Mouse (Mus musculus) forebrain, embryonic 12.5 days (tissue): Measurements from ENCODE around the gene Speer4b. TPM values are rescaled to one million over a fixed set of nuclear protein-coding genes. Genes with fewer than 3 reads are reported as not detected.
"Not testable (repeated sequence)": the region's sequence is repeated elsewhere in the genome, so short reads cannot be mapped to it uniquely, and the experiment has no call there.

Experiments used
- ATAC-seq: fragments of 200-750 bp; cut with Nextera tagmentation; 2 replicates; pipeline ENCODE4 v1.8.0; 2017; ENCODE audit warnings: moderate TSS enrichment; ENCODE audit not compliant: low FRiP score
- H3K27ac ChIP-seq: fragments of 300-500 bp; sonication (generic); 2 replicates; pipeline ENCODE4 v1.5.1; 2016; ENCODE audit warnings: mild to moderate bottlenecking
- H3K27me3 ChIP-seq: fragments of 300-500 bp; sonication (generic); 2 replicates; pipeline ENCODE4 v1.6.1; 2016; ENCODE audit warnings: mild to moderate bottlenecking
- H3K36me3 ChIP-seq: fragments of 300-500 bp; sonication (generic); replicated peaks from 2 replicates; pipeline ENCODE4 v1.6.1; 2016; ENCODE audit warnings: mild to moderate bottlenecking
- H3K4me1 ChIP-seq: fragments of 300-500 bp; sonication (generic); 2 replicates; pipeline ENCODE4 v1.6.1; 2016
- H3K4me2 ChIP-seq: fragments of 300-500 bp; sonication (generic); 2 replicates; pipeline ENCODE4 v1.6.1; 2016; ENCODE audit warnings: mild to moderate bottlenecking, moderate library complexity
- H3K4me3 ChIP-seq: fragments of 300-500 bp; sonication (generic); replicated peaks from 2 replicates; pipeline ENCODE4 v1.5.1; 2016; ENCODE audit warnings: mild to moderate bottlenecking
- H3K9ac ChIP-seq: fragments of 300-500 bp; sonication (generic); 2 replicates; pipeline ENCODE4 v1.6.1; 2016; ENCODE audit warnings: mild to moderate bottlenecking
- H3K9me3 ChIP-seq: fragments of 300-500 bp; sonication (generic); 2 replicates; pipeline ENCODE4 v1.6.1; 2016
- WGBS: fragments of 180-500 bp; shearing (Covaris S2); methylation state at CpG from one replicate; pipeline ENCODE4 v1.1.7; 2016; 5-methylcytosine and 5-hydroxymethylcytosine counted together
- polyA plus RNA-seq: library from polyadenylated mRNA; unstranded; fragments of >200 nt; fragmentation: Nextera tagmentation; extraction: Ambion mirVana; gene quantifications from 2 replicates; pipeline ENCODE4 v1.2.1, GENCODE M21; 2016

The Speer4b gene
- polyA plus RNA-seq = 0.08 and 0.15 TPM in 2 replicates

DNA sequence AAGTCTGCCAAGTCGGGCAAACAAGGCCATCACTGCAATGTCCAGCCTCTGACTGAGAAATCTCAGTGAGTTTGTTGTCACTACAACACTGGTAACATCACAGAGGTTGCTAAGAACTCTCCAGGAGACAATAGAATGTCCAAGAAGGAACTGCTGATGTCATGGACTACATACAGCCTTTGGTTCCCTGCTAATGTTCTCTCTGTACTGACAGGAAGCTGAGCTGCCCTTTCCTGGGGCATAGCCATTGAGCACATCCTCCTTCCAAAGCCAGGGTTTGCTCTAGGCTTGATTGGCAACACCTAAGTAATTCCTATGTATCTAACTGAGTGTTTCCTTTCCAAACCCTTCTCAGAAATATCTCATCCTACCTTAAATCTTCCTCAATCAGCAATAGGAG, at the start of gene Speer4b:
Gene Speer4b, minus strand, starts transcription at position 101 of the 400 bp plus-strand sequence.
- H3K4me2 ChIP-seq, H3K27ac ChIP-seq, H3K9me3 ChIP-seq, H3K4me1 ChIP-seq, ATAC-seq, H3K27me3 ChIP-seq, H3K4me3 ChIP-seq, H3K9ac ChIP-seq, H3K36me3 ChIP-seq: not testable (repeated sequence)
- 55% methylated on average over 1 of the region's 1 CpGs for WGBS

GRCm38 (mm10) chr5:27549291-27549690, 48.1 kb upstream of the Speer4b start:
- H3K9me3 ChIP-seq = no peaks in the 10 kb centered on the region
- H3K4me1 ChIP-seq = no peaks in the 10 kb centered on the region
- H3K27ac ChIP-seq = no peak overlapping the region
- no peak overlapping the region for H3K4me3 ChIP-seq
- H3K36me3 ChIP-seq = no peaks in the 10 kb centered on the region
- ATAC-seq = no peak
- 86% methylated on average over 4 of the region's 4 CpGs for WGBS
- H3K9ac ChIP-seq = no peak overlapping the region
- H3K4me2 ChIP-seq = no peak overlapping the region
- H3K27me3 ChIP-seq = no peaks in the 10 kb centered on the region

DNA sequence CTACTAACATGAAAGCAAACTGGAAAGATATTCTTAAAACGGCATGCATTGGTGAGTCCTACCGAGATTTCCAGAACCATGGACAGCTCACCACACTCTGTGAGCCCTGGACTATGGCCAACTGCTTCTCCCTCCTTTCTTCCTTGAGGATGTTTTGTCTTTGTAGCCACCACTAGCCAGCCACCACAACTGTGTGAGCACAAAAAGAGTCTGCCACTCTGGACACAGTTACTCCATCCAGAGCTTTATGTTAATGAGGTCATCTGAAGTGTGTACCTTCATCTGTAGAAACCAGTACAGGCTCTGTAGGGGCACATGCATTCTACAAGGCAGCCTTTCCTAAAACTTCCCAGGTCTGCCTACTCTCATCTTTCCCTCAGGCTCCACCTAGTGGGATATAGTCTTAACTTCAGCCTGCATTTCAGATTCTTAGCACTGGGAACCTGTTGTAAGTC, 43.6 kb upstream of the Speer4b start:
- Histone ChIP-seq H3K9ac (no peak overlapping the region), H3K4me1 (no peaks in the 10 kb centered on the region), H3K4me3 (no peak overlapping the region), H3K27me3 (no peaks in the 10 kb centered on the region), H3K36me3 (no peaks in the 10 kb centered on the region), H3K9me3 (no peaks in the 10 kb centered on the region), H3K27ac (no peak overlapping the region), H3K4me2 (no peak overlapping the region)
- WGBS = 15% methylated on average over 2 of the region's 2 CpGs
- ATAC-seq = peak; percentile 67; the same call in 1 of the 2 replicates

DNA sequence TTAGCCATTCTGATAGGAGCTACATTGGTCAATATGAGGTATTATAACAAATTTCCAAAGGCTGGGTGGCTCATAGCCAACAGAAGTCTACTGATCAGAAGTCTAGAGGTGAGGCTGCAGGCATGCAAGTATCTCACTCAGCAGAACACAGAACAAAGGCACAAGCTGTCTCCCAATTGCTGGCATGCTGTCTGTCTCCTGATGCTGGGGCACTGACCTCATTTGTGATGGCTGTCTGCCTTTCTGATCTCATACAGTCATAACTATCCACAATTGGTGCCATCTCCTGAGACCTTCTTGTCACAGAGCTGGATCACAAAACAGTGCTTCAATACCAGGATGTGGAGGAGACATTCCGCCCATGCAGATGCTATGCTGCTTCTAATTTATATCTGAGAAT, 25.7 kb upstream of the Speer4b start:
- H3K36me3 ChIP-seq = no peaks in the 10 kb centered on the region
- no peak overlapping the region for H3K27ac ChIP-seq
- ATAC-seq = no peak
- no peaks in the 10 kb centered on the region for H3K27me3 ChIP-seq
- H3K9me3 ChIP-seq = no peaks in the 10 kb centered on the region
- 91% methylated on average over 1 of the region's 1 CpGs for WGBS
- H3K4me3 ChIP-seq = no peak overlapping the region
- H3K9ac ChIP-seq = no peak overlapping the region
- H3K4me1 ChIP-seq = no peaks in the 10 kb centered on the region
- H3K4me2 ChIP-seq = no peak overlapping the region

DNA sequence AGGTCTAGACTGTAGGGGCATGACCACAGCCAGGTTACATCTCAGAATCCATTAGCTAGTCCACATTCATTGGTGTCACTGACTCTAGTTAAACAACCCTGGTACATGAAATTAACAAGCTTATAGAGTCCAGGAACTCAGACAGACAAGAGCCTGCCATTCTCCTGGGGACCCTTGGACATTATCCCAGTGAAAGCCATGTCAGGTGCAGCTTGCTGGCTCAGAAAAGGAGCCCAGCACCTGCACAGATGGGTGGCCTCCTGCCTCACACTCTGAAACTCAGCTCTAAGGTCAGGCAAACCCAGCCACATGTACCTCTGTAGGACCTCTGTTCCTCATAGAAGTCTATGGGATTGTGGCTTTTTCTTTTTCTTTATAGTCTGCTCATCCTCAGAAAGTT, 17.5 kb upstream of the Speer4b start:
- H3K4me2 ChIP-seq = no peak overlapping the region
- ATAC-seq = no peak
- H3K9ac ChIP-seq = no peak overlapping the region
- H3K36me3 ChIP-seq = no peaks in the 10 kb centered on the region
- H3K27ac ChIP-seq = no peak overlapping the region
- H3K9me3 ChIP-seq = no peaks in the 10 kb centered on the region
- no peak overlapping the region for H3K4me3 ChIP-seq
- no peaks in the 10 kb centered on the region for H3K4me1 ChIP-seq
- no peaks in the 10 kb centered on the region for H3K27me3 ChIP-seq

- Histone ChIP-seq H3K4me1 (0 out of 2 replicates have a peak, but pooled peaks cover 2% of the 10 kb centered on the region), H3K36me3 (no peaks in the 10 kb centered on the region), H3K27ac (no peak overlapping the region), H3K27me3 (no peaks in the 10 kb centered on the region), H3K9ac (no peak overlapping the region), H3K4me2 (no peak overlapping the region), H3K9me3 (no peaks in the 10 kb centered on the region), H3K4me3 (no peak overlapping the region)
- WGBS = 83% methylated on average over 4 of the region's 4 CpGs
- no peak for ATAC-seq
Measured at GRCm38 (mm10) chr5:27490942-27491341, 10.3 kb downstream of the Speer4b start.

GRCm38 (mm10) chr5:27486138-27486537, 15.1 kb downstream of the Speer4b start:
- no peaks in the 10 kb centered on the region for H3K27me3 ChIP-seq
- H3K4me2 ChIP-seq = no peak overlapping the region
- no peaks in the 10 kb centered on the region for H3K36me3 ChIP-seq
- H3K4me1 ChIP-seq = 0 out of 2 replicates have a peak, but pooled peaks cover 2% of the 10 kb centered on the region
- no peak overlapping the region for H3K9ac ChIP-seq
- WGBS = 37% methylated on average over 1 of the region's 1 CpGs
- H3K27ac ChIP-seq = no peak overlapping the region
- H3K9me3 ChIP-seq = no peaks in the 10 kb centered on the region
- ATAC-seq = no peak
- H3K4me3 ChIP-seq = no peak overlapping the region

DNA sequence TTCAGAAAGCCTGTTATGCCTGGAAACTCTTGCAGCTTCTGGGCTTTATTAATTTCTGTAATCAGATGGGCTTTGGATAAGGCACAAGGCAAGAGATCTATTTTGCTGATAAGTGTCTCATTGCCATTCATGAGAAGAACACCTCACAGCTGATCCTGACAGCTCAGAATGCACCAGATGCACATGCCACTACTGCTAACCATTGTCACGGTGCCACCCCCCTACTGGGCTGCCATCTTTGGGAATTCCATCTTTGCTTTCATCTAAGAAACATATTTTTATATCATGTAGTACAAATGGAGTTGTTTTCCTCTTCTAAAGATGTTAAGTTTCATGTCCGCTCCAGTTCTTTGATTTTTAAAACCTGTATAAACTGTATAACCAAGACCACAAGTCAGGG, 19.5 kb downstream of the Speer4b start:
- H3K4me2 ChIP-seq = no peak overlapping the region
- H3K9me3 ChIP-seq = no peaks in the 10 kb centered on the region
- 81% methylated on average over 2 of the region's 2 CpGs for WGBS
- H3K4me3 ChIP-seq = no peak overlapping the region
- H3K27ac ChIP-seq = no peak overlapping the region
- H3K27me3 ChIP-seq = no peaks in the 10 kb centered on the region
- H3K9ac ChIP-seq = no peak overlapping the region
- H3K36me3 ChIP-seq = no peaks in the 10 kb centered on the region
- no peak for ATAC-seq
- H3K4me1 ChIP-seq = 0 out of 2 replicates have a peak, but pooled peaks cover 2% of the 10 kb centered on the region

- H3K27ac ChIP-seq = no peak overlapping the region
- H3K9me3 ChIP-seq = no peaks in the 10 kb centered on the region
- no peaks in the 10 kb centered on the region for H3K36me3 ChIP-seq
- H3K9ac ChIP-seq = no peak overlapping the region
- no peaks in the 10 kb centered on the region for H3K4me1 ChIP-seq
- no peak overlapping the region for H3K4me2 ChIP-seq
- no peak for ATAC-seq
- no peak overlapping the region for H3K4me3 ChIP-seq
- 79% methylated on average over 4 of the region's 4 CpGs for WGBS
- H3K27me3 ChIP-seq = no peaks in the 10 kb centered on the region
Measured at GRCm38 (mm10) chr5:27474964-27475465, 26.2 kb downstream of the Speer4b start.

DNA sequence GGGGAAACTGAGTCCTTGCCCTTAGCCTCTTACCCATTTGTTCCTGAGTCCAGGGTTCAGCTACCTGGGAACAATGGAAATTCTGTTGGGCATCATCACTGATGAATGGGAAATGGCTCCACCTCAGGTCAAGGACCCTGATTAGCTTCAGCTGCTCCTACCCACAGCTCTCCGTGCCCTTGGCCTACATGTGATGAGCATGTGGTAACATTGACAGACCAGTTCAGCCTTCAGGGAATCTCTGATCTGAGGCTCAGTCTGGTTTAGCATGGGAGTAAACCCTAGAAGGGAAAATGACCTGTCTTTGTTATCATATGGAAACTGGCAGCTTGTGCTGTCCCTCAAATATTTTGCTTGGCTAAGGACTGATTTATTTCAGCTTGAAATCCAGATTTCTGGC, 43.6 kb downstream of the Speer4b start:
- no peaks in the 10 kb centered on the region for H3K4me1 ChIP-seq
- H3K27ac ChIP-seq = no peak overlapping the region
- H3K27me3 ChIP-seq = no peaks in the 10 kb centered on the region
- H3K36me3 ChIP-seq = no peaks in the 10 kb centered on the region
- no peak overlapping the region for H3K4me3 ChIP-seq
- ATAC-seq = no peak
- H3K9ac ChIP-seq = no peak overlapping the region
- no peak overlapping the region for H3K4me2 ChIP-seq
- H3K9me3 ChIP-seq = no peaks in the 10 kb centered on the region
- WGBS = 71% methylated on average over 1 of the region's 1 CpGs

DNA sequence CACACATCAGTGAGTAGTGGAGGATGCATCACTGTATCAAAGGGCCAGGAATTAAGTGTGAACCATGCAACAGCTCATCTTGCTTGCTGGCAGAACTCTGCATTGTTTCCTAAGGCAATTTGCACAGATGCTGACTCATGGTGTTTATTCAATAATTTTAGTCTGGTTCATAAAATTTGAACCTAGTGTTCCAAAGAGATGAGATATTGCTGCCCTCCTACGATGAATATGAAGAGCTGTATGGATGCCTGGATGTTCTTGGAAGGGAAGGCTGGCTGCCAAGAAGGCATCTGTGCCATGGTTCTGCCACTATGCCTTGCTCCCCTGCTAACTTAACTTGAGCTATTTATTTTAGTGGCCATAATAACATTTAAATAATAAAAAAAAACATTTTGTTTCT, 44.3 kb downstream of the Speer4b start:
- 93% methylated on average over 1 of the region's 1 CpGs for WGBS
- Histone ChIP-seq H3K9me3 (no peaks in the 10 kb centered on the region), H3K27ac (no peak overlapping the region), H3K4me2 (no peak overlapping the region), H3K27me3 (no peaks in the 10 kb centered on the region), H3K4me3 (no peak overlapping the region), H3K36me3 (no peaks in the 10 kb centered on the region), H3K4me1 (no peaks in the 10 kb centered on the region), H3K9ac (no peak overlapping the region)
- no peak for ATAC-seq

- Histone ChIP-seq H3K9me3 (no peaks in the 10 kb centered on the region), H3K4me1 (no peaks in the 10 kb centered on the region), H3K36me3 (no peaks in the 10 kb centered on the region), H3K27ac (no peak overlapping the region), H3K27me3 (no peaks in the 10 kb centered on the region), H3K9ac (no peak overlapping the region), H3K4me3 (no peak overlapping the region), H3K4me2 (no peak overlapping the region)
- WGBS = 79% methylated on average over 3 of the region's 3 CpGs
- ATAC-seq = no peak
Measured at GRCm38 (mm10) chr5:27454386-27454785, 46.9 kb downstream of the Speer4b start.

GRCm38 (mm10) chr5:27453201-27453845, 47.9 kb downstream of the Speer4b start:
- WGBS = 42% methylated on average over 3 of the region's 3 CpGs
- no peaks in the 10 kb centered on the region for H3K9me3 ChIP-seq
- no peak overlapping the region for H3K4me2 ChIP-seq
- ATAC-seq = no peak
- H3K4me1 ChIP-seq = no peaks in the 10 kb centered on the region
- H3K9ac ChIP-seq = no peak overlapping the region
- no peak overlapping the region for H3K27ac ChIP-seq
- H3K36me3 ChIP-seq = no peaks in the 10 kb centered on the region
- no peak overlapping the region for H3K4me3 ChIP-seq
- no peaks in the 10 kb centered on the region for H3K27me3 ChIP-seq
